Mouse (Mus musculus): ENCODE data around the gene Tigit.

DNA sequence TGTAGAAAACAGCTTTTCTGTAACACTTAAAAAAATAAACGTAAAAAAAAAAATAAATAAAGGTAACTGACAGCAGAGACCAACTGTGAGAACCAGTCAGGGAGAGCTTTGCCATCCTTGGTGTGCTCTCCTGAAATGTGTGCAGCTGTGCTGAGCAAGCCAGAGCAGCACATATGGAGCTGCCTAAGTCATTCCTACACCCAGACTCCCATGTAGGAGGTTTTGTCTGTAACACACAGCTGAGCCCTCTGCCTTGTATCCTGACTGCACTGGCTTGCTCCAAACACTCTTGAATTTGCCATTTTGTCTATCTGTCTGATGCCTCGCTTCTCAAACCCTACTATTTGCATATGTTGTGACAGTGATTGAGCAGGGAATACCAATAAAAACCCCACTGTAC lies 27.0 kb upstream of the Tigit start:
- TF ChIP-seq TAL1 (IDR thresholded peaks at IDR 0.05; ENCODE audit: low read length) (no peak), GATA1 (IDR thresholded peaks at IDR 0.05; ENCODE audit: low read length) (no peak)
